14 mouse cellular contexts compared by ENCODE assay signal in genomic region chr10:107943859-107944258, GRCm38 (mm10). TPM values are rescaled to one million over a fixed set of nuclear protein-coding genes. Genes with fewer than 3 reads are reported as not detected.
"Had no signal": no experiment of that assay in that cellular context is flagged by ENCODE, and none has a peak within 500 bp of the region (broad histone marks: within the 10 kb centered on the region; RNA-seq: fewer than 3 reads in every experiment).

No protein-coding gene starts in this region.

- H3K4me2 ChIP-seq: neural tube, embryonic 13.5 days had no signal

- H3K36me3 ChIP-seq: limb, embryonic 10.5 days; neural tube, embryonic 13.5 days had no signal

- H3K4me1 ChIP-seq: limb, embryonic 10.5 days; neural tube, embryonic 13.5 days had no signal

- H3K9me3 ChIP-seq: limb, embryonic 10.5 days; neural tube, embryonic 13.5 days had no signal

- ATAC-seq: inflammation-experienced regulatory T-cells, adult 6 months; intestine, postnatal 0 days had no signal

- DNase-seq: kidney, adult 8-10 months; kidney, postnatal 25 days; lung, adult 2 months; lung, postnatal 14 days; midbrain, embryonic 14.5 days; thymus, adult 18-20 months; thymus, postnatal 14 days had no signal

- H3K27ac ChIP-seq: left cerebral cortex, adult 2 months; limb, embryonic 10.5 days; liver, embryonic 14.5 days; macrophage; neural tube, embryonic 13.5 days had no signal

- H3K9ac ChIP-seq: liver, embryonic 14.5 days; neural tube, embryonic 13.5 days had no signal

- H3K4me3 ChIP-seq: left cerebral cortex, adult 2 months; limb, embryonic 10.5 days; neural tube, embryonic 13.5 days had no signal

- H3K27me3 ChIP-seq: neural tube, embryonic 13.5 days had no signal

RNA-seq across cellular contexts. Expression of gene Otogl, which starts 31.9 kb away (rescaled TPM):
- polyA plus RNA-seq: inflammation-experienced regulatory T-cells, adult 6 months; intestine, postnatal 0 days; limb, embryonic 10.5 days; macrophage; neural tube, embryonic 13.5 days had no signal
